Mouse (Mus musculus) bone marrow, adult 2 months (tissue): ENCODE measurements around the gene Foxn3.

Experiments used
- CTCF ChIP-seq: fragments of 200-500 bp; IDR thresholded peaks from 2 replicates; pipeline ENCODE4 v1.5.1; 2011; ENCODE audit warnings: low read length, control low read depth; ENCODE audit not compliant: control insufficient read depth, insufficient read depth
- POLR2A ChIP-seq: fragments of 200-500 bp; IDR thresholded peaks from 2 replicates; pipeline ENCODE4 v1.6.1; 2011; ENCODE audit warnings: low read depth, mild to moderate bottlenecking, control low read depth, low read length, borderline replicate concordance; ENCODE audit not compliant: control insufficient read depth

GRCm38 (mm10) chr12:99377705-99378104 lies 185.7 kb downstream of the Foxn3 start:
- TF ChIP-seq CTCF (no peak), POLR2A (no peak)
